Mouse (Mus musculus) lung, postnatal 0 days (tissue): ENCODE measurements at regions not wholly inside any gene's neighbourhood (a gene's known extent, or its start where the extent isn't known, plus 50 kb on each side); places are given as distances from the start of the nearest gene placed in this dataset.

Source experiments
- CTCF ChIP-seq: IDR thresholded peaks from 2 replicates; pipeline ENCODE4 v1.5.1; 2016; ENCODE audit warnings: antibody characterized with exemption, mild to moderate bottlenecking
- EP300 ChIP-seq: IDR thresholded peaks from 2 replicates; pipeline ENCODE4 v1.6.1; 2016; ENCODE audit warnings: antibody characterized with exemption, mild to moderate bottlenecking, control low read depth

GRCm38 (mm10) chr8:89783311-89783710, 564.8 kb downstream of the Tox3 start:
- TF ChIP-seq CTCF (no peak), EP300 (no peak)
